Mouse (Mus musculus): ENCODE data around the gene Nsmce4a. TPM values are rescaled to one million over a fixed set of nuclear protein-coding genes. Genes with fewer than 3 reads are reported as not detected.

The Nsmce4a gene
- 152 and 161 TPM in 2 replicates for polyA plus RNA-seq (2011; ENCODE audit: insufficient read depth, insufficient read length, low read depth, missing spikeins)

- Histone ChIP-seq H3K27me3 (ENCODE audit: control insufficient read depth, insufficient read depth, low read length, poor library complexity, severe bottlenecking) (no peaks in the 10 kb centered on the region), H3K9me3 (replicated peaks; ENCODE audit: control insufficient read depth, insufficient read depth, low read length, poor library complexity, severe bottlenecking) (no peaks in the 10 kb centered on the region), H3K4me3 (ENCODE audit: low read depth, low read length) (no peak within 1 kb of the TSS), H3K36me3 (ENCODE audit: control insufficient read depth, insufficient read depth, low read length, poor library complexity, severe bottlenecking) (no peaks in the 10 kb centered on the region), H3K4me1 (ENCODE audit: control insufficient read depth, insufficient read depth, low read length) (peaks cover 3% of the 10 kb centered on the region), H3K9ac (ENCODE audit: low read depth, poor library complexity, severe bottlenecking) (no peak within 1 kb of the TSS), H3K27ac (ENCODE audit: insufficient read depth, low read length) (no peak within 1 kb of the TSS)
- TF ChIP-seq EP300 (IDR thresholded peaks at IDR 0.05; ENCODE audit: insufficient read depth, low read depth, low read length) (no peak), CTCF (IDR thresholded peaks at IDR 0.05; ENCODE audit: low read depth, low read length) (no peak), POLR2A (IDR thresholded peaks at IDR 0.05; ENCODE audit: insufficient read depth, low read length) (no peak)
Measured at GRCm38 (mm10) chr7:130572821-130573220, at the start of gene Nsmce4a. Nsmce4a (minus strand) TSS chr7:130573118.

DNA sequence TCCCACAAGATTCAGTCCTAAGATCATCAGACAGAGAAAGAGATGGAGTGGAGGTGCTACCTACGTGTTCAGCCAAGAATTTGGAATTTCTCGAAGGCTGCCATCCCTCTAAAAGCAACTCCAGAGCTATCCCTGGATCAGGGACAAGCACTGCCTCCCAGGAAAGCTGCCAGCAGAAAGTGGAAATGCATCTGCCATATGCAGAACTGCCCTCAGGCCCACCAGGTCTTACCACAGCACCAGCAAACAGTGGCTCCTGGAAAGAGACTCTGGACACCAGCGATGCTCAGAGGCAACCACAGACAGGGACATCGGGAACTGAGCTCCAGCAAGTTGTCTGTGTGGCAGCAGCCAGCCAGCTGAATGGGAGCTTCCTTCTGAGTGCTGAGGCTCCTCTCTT lies 49.4 kb upstream of the Nsmce4a start:
- no peaks in the 10 kb centered on the region for H3K4me1 ChIP-seq (ENCODE audit: control insufficient read depth, insufficient read depth, low read length)
- H3K36me3 ChIP-seq (ENCODE audit: control insufficient read depth, insufficient read depth, low read length, poor library complexity, severe bottlenecking), result no peaks in the 10 kb centered on the region
- H3K9me3 ChIP-seq (replicated peaks; ENCODE audit: control insufficient read depth, insufficient read depth, low read length, poor library complexity, severe bottlenecking), result no peaks in the 10 kb centered on the region
- no peak for TF ChIP-seq EP300 (IDR thresholded peaks at IDR 0.05; ENCODE audit: insufficient read depth, low read depth, low read length)
- no peak for TF ChIP-seq POLR2A (IDR thresholded peaks at IDR 0.05; ENCODE audit: insufficient read depth, low read length)
- H3K4me3 ChIP-seq (ENCODE audit: low read depth, low read length), result no peak overlapping the region
- no peak overlapping the region for H3K9ac ChIP-seq (ENCODE audit: low read depth, poor library complexity, severe bottlenecking)
- H3K27me3 ChIP-seq (ENCODE audit: control insufficient read depth, insufficient read depth, low read length, poor library complexity, severe bottlenecking), result no peaks in the 10 kb centered on the region
- no peak overlapping the region for H3K27ac ChIP-seq (ENCODE audit: insufficient read depth, low read length)

- H3K4me1 ChIP-seq (ENCODE audit: control insufficient read depth, insufficient read depth, low read length), result no peaks in the 10 kb centered on the region
- no peaks in the 10 kb centered on the region for H3K36me3 ChIP-seq (ENCODE audit: control insufficient read depth, insufficient read depth, low read length, poor library complexity, severe bottlenecking)
- no peak for TF ChIP-seq EP300 (IDR thresholded peaks at IDR 0.05; ENCODE audit: insufficient read depth, low read depth, low read length)
- no peak for TF ChIP-seq POLR2A (IDR thresholded peaks at IDR 0.05; ENCODE audit: insufficient read depth, low read length)
- TF ChIP-seq CTCF (IDR thresholded peaks at IDR 0.05; ENCODE audit: low read depth, low read length), result no peak
- H3K9ac ChIP-seq (ENCODE audit: low read depth, poor library complexity, severe bottlenecking), result no peak overlapping the region
- no peak overlapping the region for H3K4me3 ChIP-seq (ENCODE audit: low read depth, low read length)
- H3K9me3 ChIP-seq (replicated peaks; ENCODE audit: control insufficient read depth, insufficient read depth, low read length, poor library complexity, severe bottlenecking), result no peaks in the 10 kb centered on the region
- H3K27me3 ChIP-seq (ENCODE audit: control insufficient read depth, insufficient read depth, low read length, poor library complexity, severe bottlenecking), result no peaks in the 10 kb centered on the region
- no peak overlapping the region for H3K27ac ChIP-seq (ENCODE audit: insufficient read depth, low read length)
Measured at GRCm38 (mm10) chr7:130621953-130622352, 49.0 kb upstream of the Nsmce4a start.

- Histone ChIP-seq H3K27ac (ENCODE audit: insufficient read depth, low read length) (no peak overlapping the region), H3K36me3 (ENCODE audit: control insufficient read depth, insufficient read depth, low read length, poor library complexity, severe bottlenecking) (no peaks in the 10 kb centered on the region), H3K9ac (ENCODE audit: low read depth, poor library complexity, severe bottlenecking) (no peak overlapping the region), H3K27me3 (ENCODE audit: control insufficient read depth, insufficient read depth, low read length, poor library complexity, severe bottlenecking) (no peaks in the 10 kb centered on the region), H3K4me3 (ENCODE audit: low read depth, low read length) (no peak overlapping the region), H3K4me1 (ENCODE audit: control insufficient read depth, insufficient read depth, low read length) (no peaks in the 10 kb centered on the region), H3K9me3 (replicated peaks; ENCODE audit: control insufficient read depth, insufficient read depth, low read length, poor library complexity, severe bottlenecking) (no peaks in the 10 kb centered on the region)
- no peak for TF ChIP-seq POLR2A (IDR thresholded peaks at IDR 0.05; ENCODE audit: insufficient read depth, low read length)
- TF ChIP-seq CTCF (IDR thresholded peaks at IDR 0.05; ENCODE audit: low read depth, low read length), result no peak
- no peak for TF ChIP-seq EP300 (IDR thresholded peaks at IDR 0.05; ENCODE audit: insufficient read depth, low read depth, low read length)
Measured at GRCm38 (mm10) chr7:130621068-130621467, 48.1 kb upstream of the Nsmce4a start.

GRCm38 (mm10) chr7:130617591-130617990 lies 44.7 kb upstream of the Nsmce4a start:
- Histone ChIP-seq H3K27ac (ENCODE audit: insufficient read depth, low read length) (no peak overlapping the region), H3K27me3 (ENCODE audit: control insufficient read depth, insufficient read depth, low read length, poor library complexity, severe bottlenecking) (no peaks in the 10 kb centered on the region), H3K4me1 (ENCODE audit: control insufficient read depth, insufficient read depth, low read length) (no peaks in the 10 kb centered on the region), H3K36me3 (ENCODE audit: control insufficient read depth, insufficient read depth, low read length, poor library complexity, severe bottlenecking) (no peaks in the 10 kb centered on the region), H3K9ac (ENCODE audit: low read depth, poor library complexity, severe bottlenecking) (no peak overlapping the region), H3K9me3 (replicated peaks; ENCODE audit: control insufficient read depth, insufficient read depth, low read length, poor library complexity, severe bottlenecking) (no peaks in the 10 kb centered on the region), H3K4me3 (ENCODE audit: low read depth, low read length) (no peak overlapping the region)
- no peak for TF ChIP-seq CTCF (IDR thresholded peaks at IDR 0.05; ENCODE audit: low read depth, low read length)
- no peak for TF ChIP-seq POLR2A (IDR thresholded peaks at IDR 0.05; ENCODE audit: insufficient read depth, low read length)
- TF ChIP-seq EP300 (IDR thresholded peaks at IDR 0.05; ENCODE audit: insufficient read depth, low read depth, low read length), result no peak

GRCm38 (mm10) chr7:130613973-130614372 lies 41.1 kb upstream of the Nsmce4a start:
- Histone ChIP-seq H3K4me1 (ENCODE audit: control insufficient read depth, insufficient read depth, low read length) (no peaks in the 10 kb centered on the region), H3K9me3 (replicated peaks; ENCODE audit: control insufficient read depth, insufficient read depth, low read length, poor library complexity, severe bottlenecking) (no peaks in the 10 kb centered on the region)
- no peak for TF ChIP-seq POLR2A (IDR thresholded peaks at IDR 0.05; ENCODE audit: insufficient read depth, low read length)
- TF ChIP-seq EP300 (IDR thresholded peaks at IDR 0.05; ENCODE audit: insufficient read depth, low read depth, low read length), result no peak
- no peak for TF ChIP-seq CTCF (IDR thresholded peaks at IDR 0.05; ENCODE audit: low read depth, low read length)

More at GRCm38 (mm10) chr7:130613973-130614372, 41.1 kb upstream of the Nsmce4a start:
- Histone ChIP-seq H3K27ac (ENCODE audit: insufficient read depth, low read length) (no peak overlapping the region), H3K4me3 (ENCODE audit: low read depth, low read length) (no peak overlapping the region), H3K36me3 (ENCODE audit: control insufficient read depth, insufficient read depth, low read length, poor library complexity, severe bottlenecking) (no peaks in the 10 kb centered on the region), H3K9ac (ENCODE audit: low read depth, poor library complexity, severe bottlenecking) (no peak overlapping the region), H3K27me3 (ENCODE audit: control insufficient read depth, insufficient read depth, low read length, poor library complexity, severe bottlenecking) (no peaks in the 10 kb centered on the region)

Data from ES-Bruce4 (cell line).